Mouse (Mus musculus) liver (tissue): ENCODE data around the gene Nt5c1a.

ENCODE experiments used
- DNase-seq: peaks from one replicate; pipeline ENCODE4 v3.0.0-alpha.2; 2020; ENCODE audit warnings: mixed read lengths

Gene Nt5c1a

DNA sequence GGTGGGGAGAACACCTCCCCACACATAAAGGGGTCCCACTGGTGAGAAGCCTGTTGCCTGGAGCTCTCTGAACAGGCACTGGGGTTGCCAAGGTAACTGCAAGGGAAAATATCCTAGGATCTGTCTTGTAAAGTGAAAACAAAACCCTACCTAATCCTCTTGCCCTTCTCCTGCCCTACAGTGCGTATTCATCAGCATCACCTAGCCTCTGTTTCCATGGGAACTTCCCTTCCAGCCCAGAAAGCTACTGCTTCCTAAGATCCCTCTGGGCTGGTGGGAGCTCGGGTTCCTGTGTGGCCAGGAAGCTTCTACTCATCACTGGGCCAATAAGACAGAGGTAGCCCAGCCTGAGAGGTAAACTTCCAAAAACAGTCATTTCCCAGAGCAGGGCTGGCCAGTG lies 11.0 kb downstream of the Nt5c1a start:
- no peak for DNase-seq

- no peak for DNase-seq
Measured at GRCm38 (mm10) chr4:123213975-123214374, 12.7 kb downstream of the Nt5c1a start.

DNA sequence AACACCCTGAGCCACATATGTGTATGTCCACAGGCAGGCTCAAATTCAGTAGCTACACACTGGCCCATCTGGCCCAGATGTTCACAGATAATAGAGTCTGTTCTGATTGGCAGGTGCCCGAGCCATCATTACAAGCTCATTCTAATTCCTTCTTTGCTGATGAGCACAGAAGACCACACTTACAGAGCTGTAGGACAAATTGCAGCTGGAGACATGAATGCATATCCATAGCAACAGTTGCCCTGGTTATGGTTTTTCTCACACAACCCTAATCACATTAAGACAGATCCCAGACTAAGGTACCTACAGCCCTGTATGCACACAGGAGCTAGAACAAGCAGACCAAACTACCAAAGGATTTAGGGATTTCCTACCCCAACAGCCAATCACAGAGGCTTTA lies 14.1 kb downstream of the Nt5c1a start:
- DNase-seq, result no peak

DNA sequence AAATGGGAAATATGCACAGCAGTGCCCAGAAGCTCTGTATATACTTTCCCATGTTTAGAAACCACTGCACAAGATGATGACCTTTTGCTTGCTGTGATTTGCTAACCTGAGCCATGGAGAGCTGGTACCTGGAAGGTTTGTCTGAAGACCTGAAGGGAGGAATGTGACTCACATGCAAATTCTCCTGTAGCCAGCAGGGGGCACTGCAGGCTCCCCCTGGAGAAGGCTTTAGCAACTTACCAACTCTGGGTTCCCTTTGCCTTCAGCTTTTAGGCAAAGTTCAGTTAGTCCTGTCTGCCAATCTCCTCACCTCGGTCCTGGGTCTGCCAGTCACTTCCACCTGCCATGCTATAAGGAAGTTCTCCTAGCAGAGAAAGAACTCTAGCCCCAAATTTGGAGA lies 15.5 kb downstream of the Nt5c1a start:
- DNase-seq, result peak; percentile 26

DNA sequence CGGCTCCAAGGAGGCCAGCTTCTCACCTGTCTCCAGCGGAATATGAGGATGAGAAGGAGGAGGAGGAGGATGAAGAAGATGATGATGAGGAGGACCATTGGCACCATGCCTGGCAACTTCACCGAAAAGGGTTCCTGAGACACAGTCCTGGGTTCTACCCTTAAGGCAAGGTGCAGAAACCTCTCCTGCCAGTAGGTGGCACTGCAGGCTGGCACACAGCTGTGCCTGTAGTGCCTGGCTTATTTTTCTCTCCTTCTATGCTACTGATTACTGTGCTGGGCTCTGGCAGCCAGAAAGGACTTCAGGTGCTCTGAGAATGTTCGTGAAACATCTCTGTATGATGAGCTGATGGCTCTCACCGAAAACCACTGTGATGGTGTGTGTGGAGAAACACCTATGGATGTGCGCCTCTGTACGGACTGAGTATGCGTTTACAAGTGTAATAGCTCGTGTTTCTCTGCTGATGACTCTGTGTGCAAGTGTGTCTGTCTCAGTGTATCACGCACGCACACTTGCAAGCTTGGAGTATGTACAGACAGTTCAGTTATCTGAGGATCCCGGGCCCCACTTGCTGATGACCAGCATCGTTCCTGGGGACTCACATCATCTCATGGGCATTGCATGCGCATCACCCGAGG lies 18.5 kb downstream of the Nt5c1a start:
- DNase-seq, result peak; percentile 69

DNA sequence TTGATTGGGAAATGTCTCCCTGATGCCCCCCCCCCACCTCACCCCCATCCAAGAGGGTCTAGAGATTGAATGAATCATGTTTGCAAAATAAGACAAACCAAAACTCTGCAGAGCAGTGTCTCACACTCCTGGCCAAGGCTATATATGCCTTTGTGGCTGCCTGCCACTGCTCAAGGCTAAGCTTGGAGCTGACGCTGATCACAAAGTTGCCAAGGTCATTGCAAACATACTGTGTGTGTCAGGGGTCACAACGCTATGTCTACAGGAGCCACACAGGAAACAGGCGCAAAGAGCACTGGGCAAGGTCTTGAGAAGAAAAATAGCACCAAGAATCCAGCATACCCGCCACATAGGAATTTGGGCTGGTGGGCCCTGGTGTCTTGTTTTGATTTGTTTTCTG lies 19.3 kb downstream of the Nt5c1a start:
- no peak for DNase-seq

- DNase-seq, result no peak
Measured at GRCm38 (mm10) chr4:123223309-123223708, 22.0 kb downstream of the Nt5c1a start.

DNA sequence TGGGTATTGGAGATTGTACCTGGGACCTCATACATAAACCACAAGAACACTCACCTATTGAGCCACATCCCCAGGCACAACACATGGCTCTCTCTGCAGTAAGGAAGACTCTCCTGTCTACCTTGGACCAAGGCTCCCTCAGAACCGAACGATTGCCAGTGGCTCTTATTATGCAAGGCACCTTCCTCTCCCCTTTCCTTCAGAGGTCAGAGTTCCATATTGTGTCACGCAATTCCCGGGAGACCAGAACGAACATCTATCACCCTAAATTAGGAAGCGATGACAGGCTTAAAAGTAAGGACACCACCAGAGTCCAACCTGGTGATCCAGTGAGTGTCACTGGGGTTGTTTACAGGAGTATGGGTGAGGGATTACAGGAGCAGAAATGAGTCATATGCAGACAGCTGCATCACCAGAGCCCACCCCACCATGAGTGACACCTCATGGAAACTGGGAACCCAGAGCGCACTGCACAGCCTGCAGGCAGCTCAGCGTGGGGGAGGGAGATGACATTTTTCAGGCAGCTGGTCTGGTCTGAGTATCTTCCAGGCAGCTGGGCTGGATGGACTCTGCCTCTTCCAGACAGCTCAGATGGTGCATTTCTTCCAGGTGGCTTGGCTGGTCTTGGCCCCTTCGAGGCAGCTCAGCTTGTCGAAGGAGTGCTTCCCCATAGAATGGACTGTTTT lies 24.6 kb downstream of the Nt5c1a start:
- DNase-seq, result no peak

DNA sequence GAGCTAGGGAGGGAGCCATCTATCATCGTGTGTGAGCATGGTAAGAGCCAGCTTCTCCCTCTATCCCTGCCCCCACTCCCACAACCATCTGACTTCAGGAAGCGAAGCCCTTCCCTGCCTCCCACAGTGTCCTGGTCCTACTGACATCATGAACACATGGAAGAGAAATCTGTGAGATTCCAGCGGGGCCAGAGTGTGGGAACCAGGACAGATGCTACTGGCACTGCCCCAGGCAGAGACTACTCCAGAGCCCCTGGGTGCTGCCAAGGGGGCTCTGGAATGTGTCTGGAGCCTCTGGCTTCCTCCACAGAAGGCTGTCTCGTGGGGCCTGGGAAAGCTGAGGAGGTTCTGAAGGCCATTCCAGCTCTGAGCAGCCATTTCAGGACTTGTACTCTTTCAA lies 26.4 kb downstream of the Nt5c1a start:
- peak; percentile 13 for DNase-seq

GRCm38 (mm10) chr4:123228270-123228669 lies 27.0 kb downstream of the Nt5c1a start:
- peak; percentile 9 for DNase-seq

DNA sequence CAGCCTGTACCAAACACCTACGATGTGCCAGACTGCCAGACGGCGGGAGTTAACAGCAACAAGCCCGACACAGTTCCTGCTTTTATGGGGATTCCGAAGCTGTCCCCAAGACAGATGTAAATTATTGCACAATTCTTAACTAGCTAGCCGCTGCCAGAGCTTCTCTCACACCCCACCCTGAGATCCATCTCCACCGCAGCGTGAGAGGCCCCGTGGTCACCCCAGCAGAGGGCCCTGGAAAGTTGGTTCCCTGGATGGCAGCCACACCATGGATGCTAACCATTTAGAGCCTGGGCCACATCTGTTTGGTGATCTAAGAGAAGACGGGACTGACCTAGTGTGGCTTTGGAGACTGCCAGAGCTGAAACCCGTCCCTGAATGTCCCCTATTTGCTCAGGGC lies 27.9 kb downstream of the Nt5c1a start:
- no peak for DNase-seq

GRCm38 (mm10) chr4:123232841-123233240 lies 31.5 kb downstream of the Nt5c1a start:
- no peak for DNase-seq

GRCm38 (mm10) chr4:123233492-123234084 lies 32.3 kb downstream of the Nt5c1a start, which contains the start of gene Heyl:
Gene Heyl, plus strand, starts transcription at chr4:123233556.
- peak; percentile 48 for DNase-seq

- no peak for DNase-seq
Measured at GRCm38 (mm10) chr4:123235835-123236430, 34.6 kb downstream of the Nt5c1a start.

- DNase-seq, result no peak
Measured at GRCm38 (mm10) chr4:123236431-123237031, 35.2 kb downstream of the Nt5c1a start.

DNA sequence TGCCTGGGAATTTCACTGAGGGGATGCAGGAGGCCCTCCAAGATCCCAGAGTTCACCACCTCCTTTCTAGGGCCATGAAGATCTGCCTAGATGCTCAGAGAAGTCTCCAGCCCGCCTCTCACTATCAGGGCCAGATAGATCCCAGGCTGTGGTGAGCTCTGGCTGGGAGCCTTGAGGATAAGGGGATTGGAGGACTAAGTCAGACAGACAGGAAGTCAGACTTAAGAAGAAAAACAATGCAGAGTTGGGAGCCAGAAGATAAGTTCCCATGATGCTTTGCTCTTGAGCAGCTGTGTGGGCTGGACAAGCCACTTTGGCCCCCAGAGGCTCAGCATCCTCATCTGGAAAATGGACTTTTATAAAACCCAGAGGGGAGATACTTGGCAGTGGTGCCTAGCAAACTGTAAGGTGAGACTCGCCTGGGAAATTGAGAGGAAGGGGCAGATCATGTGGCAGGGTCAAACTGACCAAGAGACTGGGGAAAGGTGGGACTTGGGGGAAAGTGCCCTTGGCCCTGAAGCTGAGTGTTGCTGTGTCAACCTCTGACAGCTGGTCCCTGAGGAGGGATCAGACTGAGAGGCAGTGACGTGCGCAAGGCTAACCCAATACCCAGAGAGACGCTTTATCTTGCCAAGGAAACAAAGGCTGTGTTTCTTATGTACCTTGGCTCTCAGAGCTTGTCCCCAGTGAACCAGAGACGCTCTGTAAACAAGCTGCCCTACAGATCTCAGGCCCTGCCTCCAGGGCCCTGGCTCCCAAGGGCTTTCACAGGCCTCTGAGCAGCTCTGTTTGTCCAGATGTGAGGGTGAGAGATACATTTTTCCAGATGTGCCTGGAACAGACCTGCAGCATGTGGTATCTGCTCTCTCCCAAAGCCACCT lies 36.3 kb downstream of the Nt5c1a start:
- no peak for DNase-seq

GRCm38 (mm10) chr4:123239361-123240203 lies 38.3 kb downstream of the Nt5c1a start:
- peak; percentile 46 for DNase-seq

DNA sequence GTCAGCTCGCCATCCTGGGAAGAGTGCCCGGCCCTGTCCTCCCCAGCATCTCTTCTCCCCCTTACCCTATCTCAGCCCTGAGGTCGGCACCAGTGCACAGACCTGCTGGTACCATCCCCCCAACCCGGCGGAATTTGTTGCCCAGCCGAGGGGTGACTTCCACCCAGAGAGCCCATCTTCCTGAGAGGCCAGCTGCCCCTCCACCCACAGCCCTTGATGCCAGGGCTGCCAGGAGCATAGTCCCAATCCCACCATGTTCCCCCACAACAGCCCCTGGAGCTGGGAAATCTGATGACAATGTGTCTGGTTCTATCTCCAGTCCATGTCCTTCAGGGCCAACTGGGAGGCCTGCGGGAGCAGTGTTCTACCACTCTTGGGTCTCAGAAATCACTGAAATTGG lies 44.9 kb downstream of the Nt5c1a start:
- no peak for DNase-seq

GRCm38 (mm10) chr4:123246651-123247050 lies 45.3 kb downstream of the Nt5c1a start:
- no peak for DNase-seq

DNA sequence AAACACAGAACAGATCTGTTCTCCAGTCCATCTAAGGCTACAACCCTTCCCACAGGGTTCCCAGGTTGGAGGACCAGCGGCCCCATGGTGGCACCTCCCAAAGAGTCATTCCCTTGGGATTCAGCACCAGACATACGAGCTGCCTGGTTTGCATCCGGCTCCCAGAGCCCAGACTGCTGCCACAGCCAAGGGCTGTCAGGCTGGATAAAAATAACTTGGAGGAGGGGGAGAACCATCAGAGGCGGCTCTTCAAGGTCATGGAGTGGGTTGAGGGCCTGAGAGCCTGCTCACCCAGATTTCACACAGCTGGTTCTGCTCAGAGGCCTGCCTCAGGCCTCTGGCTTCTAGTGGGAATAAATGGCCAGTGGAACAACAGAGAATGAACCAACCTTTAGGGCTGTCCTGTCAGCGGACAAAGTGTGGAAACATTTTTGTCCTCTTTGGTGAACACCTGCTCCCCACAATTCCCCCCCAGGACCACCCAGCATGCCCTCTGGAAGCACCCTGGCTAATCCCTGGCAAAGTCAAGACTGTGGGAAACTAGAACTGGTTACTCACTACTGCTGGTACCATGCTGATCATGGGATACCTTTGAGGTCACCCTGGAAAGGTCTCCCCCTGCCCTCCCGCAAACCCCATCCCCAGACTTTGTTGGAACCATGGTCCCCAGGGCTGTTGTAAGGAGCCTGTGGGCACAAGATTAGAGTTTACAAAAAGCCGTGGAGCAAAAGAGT lies 46.0 kb downstream of the Nt5c1a start:
- no peak for DNase-seq
